Mouse (Mus musculus): ENCODE data around the gene Arrdc5. TPM values are rescaled to one million over a fixed set of nuclear protein-coding genes. Genes with fewer than 3 reads are reported as not detected.

Gene Arrdc5
- total and polyA plus RNA-seq, 3 experiments, result not detected

DNA sequence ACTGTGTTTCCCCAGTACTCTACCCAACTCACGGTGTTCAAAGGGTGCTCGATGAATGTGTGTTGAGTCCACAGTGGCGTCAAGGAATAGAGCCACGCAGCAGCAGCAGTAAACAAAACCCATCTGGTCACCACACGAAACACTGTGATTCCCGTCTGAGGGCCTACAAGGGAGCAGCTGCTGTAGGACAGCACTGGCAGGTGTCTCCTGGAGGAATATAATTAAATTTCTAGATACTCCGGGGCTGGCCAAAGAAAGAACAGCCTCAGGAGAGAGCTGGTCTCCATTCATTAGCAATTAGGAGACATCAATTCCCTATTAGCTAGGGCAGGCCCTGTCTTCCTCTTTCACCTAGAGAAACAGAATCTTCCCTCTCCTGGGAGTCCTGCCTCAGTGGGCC, 54.5 kb downstream of the Arrdc5 start:
- H3K27ac ChIP-seq (ENCODE audit: insufficient read depth, low read depth), result no peak overlapping the region
- peaks cover 0 to 3% of the 10 kb centered on the region in 2 experiments; a peak in 2 of 4 replicates for H3K4me1 ChIP-seq (ENCODE audit: control insufficient read depth in 1 of 2, insufficient read depth in 2 of 2)
- H3K9me3 ChIP-seq (replicated peaks; ENCODE audit: low read length), result no peaks in the 10 kb centered on the region
- no peak overlapping the region for H3K9ac ChIP-seq (ENCODE audit: insufficient read depth, low read depth)
- peaks cover 75% of the 10 kb centered on the region for H3K27me3 ChIP-seq (replicated peaks)
- dilution Hi-C loops (cut with MboI; ENCODE audit: extremely low pct_ligation_motif_present, extremely low pct_unique_long_range_greater_than_20kb, low sequenced_read_pairs), result no loop called here
- H3K36me3 ChIP-seq (replicated peaks in 1 of 2; ENCODE audit: control insufficient read depth in 1 of 2, insufficient read depth in 1 of 2, low read length in 1 of 2), result no peaks in the 10 kb centered on the region
- in situ Hi-C loops (cut with MboI; ENCODE audit: low pct_ligation_motif_present, low pct_unique_long_range_greater_than_20kb, low sequenced_read_pairs), result no loop called here
- no peaks in the 10 kb centered on the region for H3K79me2 ChIP-seq (replicated peaks; ENCODE audit: control insufficient read depth, extremely low read depth, insufficient read depth, poor library complexity, severe bottlenecking)
- no peak overlapping the region for H3K4me3 ChIP-seq (replicated peaks in 1 of 3; ENCODE audit: low read depth in 2 of 3, low read length in 2 of 3, poor library complexity in 1 of 3)
- no peak for DNase-seq (ENCODE audit: extremely low read depth)
- no peak for TF ChIP-seq JUN (IDR thresholded peaks at IDR 0.05; ENCODE audit: insufficient read depth, low read depth, low read length)
- TF ChIP-seq ZC3H11A (IDR thresholded peaks at IDR 0.05; ENCODE audit: low read depth, low read length), result no peak
- TF ChIP-seq NELFE (IDR thresholded peaks at IDR 0.05; ENCODE audit: low read depth, low read length), result no peak
- TF ChIP-seq MAX (IDR thresholded peaks at IDR 0.05; ENCODE audit: low read length), result no peak
- no peak for TF ChIP-seq CHD1 (IDR thresholded peaks at IDR 0.05; ENCODE audit: low read depth, low read length)
- TF ChIP-seq ZNF384 (IDR thresholded peaks at IDR 0.05; ENCODE audit: low read depth, low read length), result no peak
- TF ChIP-seq CHD2 (IDR thresholded peaks at IDR 0.05; ENCODE audit: low read length), result no peak
- TF ChIP-seq KAT2A (IDR thresholded peaks at IDR 0.05; ENCODE audit: insufficient replicate concordance, low read length), result no peak
- TF ChIP-seq ZKSCAN1 (IDR thresholded peaks at IDR 0.05; ENCODE audit: borderline replicate concordance, low read depth, low read length), result no peak
- TF ChIP-seq USF2 (conservative IDR thresholded peaks at IDR 0.05; ENCODE audit: low read depth, low read length), result no peak
- TF ChIP-seq MXI1 (IDR thresholded peaks at IDR 0.05; ENCODE audit: low read depth, low read length), result no peak
- TF ChIP-seq POLR2AphosphoS2 (IDR thresholded peaks at IDR 0.05; ENCODE audit: low read depth, low read length), result no peak
- TF ChIP-seq EP300 (IDR thresholded peaks at IDR 0.05; ENCODE audit: low read length), result no peak
- TF ChIP-seq MYC (IDR thresholded peaks at IDR 0.05; ENCODE audit: low read depth, low read length), result no peak
- no peak for TF ChIP-seq UBTF (IDR thresholded peaks at IDR 0.05; ENCODE audit: low read depth, low read length)
- no peak for TF ChIP-seq HCFC1 (IDR thresholded peaks at IDR 0.05; ENCODE audit: low read depth, low read length)
- TF ChIP-seq IRF4 (IDR thresholded peaks at IDR 0.05; ENCODE audit: low read depth, low read length), result no peak
- no peak for TF ChIP-seq BHLHE40 (IDR thresholded peaks at IDR 0.05; ENCODE audit: low read depth, low read length)
- TF ChIP-seq TBP (conservative IDR thresholded peaks at IDR 0.05; ENCODE audit: low read depth, low read length), result no peak
- H3K4me2 ChIP-seq (ENCODE audit: insufficient read depth, low read depth, poor library complexity, severe bottlenecking), result no peak overlapping the region

Other genes starting within 250 kb of the Arrdc5 start
- 26.8 and 27.8 TPM in 2 replicates for gene Ubxn6, start 225.3 kb downstream of the Arrdc5 start, total RNA-seq (2012; rRNA removed)
- 23.9 and 29.1 TPM in 2 replicates for gene Ubxn6, start 225.3 kb downstream of the Arrdc5 start, total RNA-seq (2014; rRNA removed)
- 24.6 and 26.9 TPM in 2 replicates for gene Ubxn6, start 225.3 kb downstream of the Arrdc5 start, polyA plus RNA-seq (2012; ENCODE audit: insufficient read length, low read depth)
- 68.9 and 79.9 TPM in 2 replicates for gene Hdgfl2, start 220.7 kb downstream of the Arrdc5 start, total RNA-seq (2012; rRNA removed)
- 35.3 and 41.1 TPM in 2 replicates for gene Hdgfl2, start 220.7 kb downstream of the Arrdc5 start, total RNA-seq (2014; rRNA removed)
- 93.6 and 126 TPM in 2 replicates for gene Hdgfl2, start 220.7 kb downstream of the Arrdc5 start, polyA plus RNA-seq (2012; ENCODE audit: insufficient read length, low read depth)
- gene Plin4, start 190.5 kb downstream of the Arrdc5 start, total RNA-seq (2012; rRNA removed), result 0.04 TPM in 2 replicates
- not detected in 2 replicates for gene Plin4, start 190.5 kb downstream of the Arrdc5 start, total RNA-seq (2014; rRNA removed)
- gene Plin4, start 190.5 kb downstream of the Arrdc5 start, polyA plus RNA-seq (2012; ENCODE audit: insufficient read length, low read depth), result 0.04 TPM in 1 of 2 replicates, not detected in the other
- 0.04 TPM in 1 of 2 replicates, not detected in the other for gene Plin5, start 182.7 kb downstream of the Arrdc5 start, total RNA-seq (2012; rRNA removed)
- not detected in 2 replicates for gene Plin5, start 182.7 kb downstream of the Arrdc5 start, total RNA-seq (2014; rRNA removed)
- gene Plin5, start 182.7 kb downstream of the Arrdc5 start, polyA plus RNA-seq (2012; ENCODE audit: insufficient read length, low read depth), result not detected in 2 replicates
- gene Lrg1, start 178.3 kb downstream of the Arrdc5 start, total RNA-seq (2012; rRNA removed), result not detected in 2 replicates
- gene Lrg1, start 178.3 kb downstream of the Arrdc5 start, total RNA-seq (2014; rRNA removed), result not detected in 2 replicates
- gene Lrg1, start 178.3 kb downstream of the Arrdc5 start, polyA plus RNA-seq (2012; ENCODE audit: insufficient read length, low read depth), result not detected in 2 replicates
- gene Sema6b, start 159.9 kb downstream of the Arrdc5 start, total RNA-seq (2012; rRNA removed), result 1.5 and 2.2 TPM in 2 replicates
- gene Sema6b, start 159.9 kb downstream of the Arrdc5 start, total RNA-seq (2014; rRNA removed), result 0.71 and 0.78 TPM in 2 replicates
- 1.3 TPM in 2 replicates for gene Sema6b, start 159.9 kb downstream of the Arrdc5 start, polyA plus RNA-seq (2012; ENCODE audit: insufficient read length, low read depth)
- 1.9 and 2.4 TPM in 2 replicates for gene Tnfaip8l1, start 137.8 kb downstream of the Arrdc5 start, total RNA-seq (2012; rRNA removed)
- 2.0 and 2.6 TPM in 2 replicates for gene Tnfaip8l1, start 137.8 kb downstream of the Arrdc5 start, total RNA-seq (2014; rRNA removed)
- 1.6 and 1.9 TPM in 2 replicates for gene Tnfaip8l1, start 137.8 kb downstream of the Arrdc5 start, polyA plus RNA-seq (2012; ENCODE audit: insufficient read length, low read depth)
- gene Mydgf, start 116.4 kb downstream of the Arrdc5 start, total RNA-seq (2012; rRNA removed), result 101 and 106 TPM in 2 replicates
- gene Mydgf, start 116.4 kb downstream of the Arrdc5 start, total RNA-seq (2014; rRNA removed), result 85.0 and 85.5 TPM in 2 replicates
- gene Mydgf, start 116.4 kb downstream of the Arrdc5 start, polyA plus RNA-seq (2012; ENCODE audit: insufficient read length, low read depth), result 61.1 and 76.0 TPM in 2 replicates
- gene Dpp9, start 81.4 kb downstream of the Arrdc5 start, total RNA-seq (2012; rRNA removed), result 23.0 and 23.5 TPM in 2 replicates
- gene Dpp9, start 81.4 kb downstream of the Arrdc5 start, total RNA-seq (2014; rRNA removed), result 13.5 and 13.8 TPM in 2 replicates
- gene Dpp9, start 81.4 kb downstream of the Arrdc5 start, polyA plus RNA-seq (2012; ENCODE audit: insufficient read length, low read depth), result 34.9 and 37.9 TPM in 2 replicates
- gene Fem1a, start 43.5 kb downstream of the Arrdc5 start, total RNA-seq (2012; rRNA removed), result 26.0 and 28.0 TPM in 2 replicates
- gene Fem1a, start 43.5 kb downstream of the Arrdc5 start, total RNA-seq (2014; rRNA removed), result 14.9 and 17.5 TPM in 2 replicates
- gene Fem1a, start 43.5 kb downstream of the Arrdc5 start, polyA plus RNA-seq (2012; ENCODE audit: insufficient read length, low read depth), result 14.7 and 16.6 TPM in 2 replicates
- 15.9 and 17.6 TPM in 2 replicates for gene Ticam1, start 23.5 kb downstream of the Arrdc5 start, total RNA-seq (2012; rRNA removed)
- 4.5 and 6.4 TPM in 2 replicates for gene Ticam1, start 23.5 kb downstream of the Arrdc5 start, total RNA-seq (2014; rRNA removed)
- 14.6 and 18.6 TPM in 2 replicates for gene Ticam1, start 23.5 kb downstream of the Arrdc5 start, polyA plus RNA-seq (2012; ENCODE audit: insufficient read length, low read depth)
- 18.8 and 23.3 TPM in 2 replicates for gene Plin3, start 7.4 kb downstream of the Arrdc5 start, total RNA-seq (2012; rRNA removed)
- gene Plin3, start 7.4 kb downstream of the Arrdc5 start, total RNA-seq (2014; rRNA removed), result 17.0 and 17.3 TPM in 2 replicates
- 17.9 and 18.5 TPM in 2 replicates for gene Plin3, start 7.4 kb downstream of the Arrdc5 start, polyA plus RNA-seq (2012; ENCODE audit: insufficient read length, low read depth)
- gene Uhrf1, start 3.0 kb upstream of the Arrdc5 start, total RNA-seq (2012; rRNA removed), result 220 and 249 TPM in 2 replicates
- gene Uhrf1, start 3.0 kb upstream of the Arrdc5 start, total RNA-seq (2014; rRNA removed), result 144 and 161 TPM in 2 replicates
- gene Uhrf1, start 3.0 kb upstream of the Arrdc5 start, polyA plus RNA-seq (2012; ENCODE audit: insufficient read length, low read depth), result 184 and 249 TPM in 2 replicates
- gene Kdm4b, start 25.8 kb upstream of the Arrdc5 start, total RNA-seq (2012; rRNA removed), result 12.5 and 19.5 TPM in 2 replicates
- 9.8 and 12.3 TPM in 2 replicates for gene Kdm4b, start 25.8 kb upstream of the Arrdc5 start, total RNA-seq (2014; rRNA removed)
- gene Kdm4b, start 25.8 kb upstream of the Arrdc5 start, polyA plus RNA-seq (2012; ENCODE audit: insufficient read length, low read depth), result 10.5 and 14.2 TPM in 2 replicates
- gene Ptprs, start 176.2 kb upstream of the Arrdc5 start, total RNA-seq (2012; rRNA removed), result 31.6 and 41.1 TPM in 2 replicates
- gene Ptprs, start 176.2 kb upstream of the Arrdc5 start, total RNA-seq (2014; rRNA removed), result 10.4 and 11.3 TPM in 2 replicates
- 20.7 and 27.0 TPM in 2 replicates for gene Ptprs, start 176.2 kb upstream of the Arrdc5 start, polyA plus RNA-seq (2012; ENCODE audit: insufficient read length, low read depth)
- gene Znrf4, start 212.1 kb upstream of the Arrdc5 start, total RNA-seq (2012; rRNA removed), result not detected in 2 replicates
- gene Znrf4, start 212.1 kb upstream of the Arrdc5 start, total RNA-seq (2014; rRNA removed), result not detected in 2 replicates
- gene Znrf4, start 212.1 kb upstream of the Arrdc5 start, polyA plus RNA-seq (2012; ENCODE audit: insufficient read length, low read depth), result not detected in 2 replicates

Data from CH12.LX (cell line).